Mouse (Mus musculus) kidney, postnatal 14 days (tissue): ENCODE results near the gene Abca8a.

Experiments
- DNase-seq: peaks from one replicate; pipeline ENCODE4 v3.0.0; 2022; ENCODE audit warnings: mixed read lengths

Gene Abca8a

GRCm38 (mm10) chr11:109981872-109982271 is 113.9 kb downstream of the Abca8a start:
- no peak for DNase-seq
